Mouse (Mus musculus): ENCODE measurements around the gene Ftsj3. TPM values are rescaled to one million over a fixed set of nuclear protein-coding genes. Genes with fewer than 3 reads are reported as not detected.
"Not testable (repeated sequence)": the region's sequence is repeated elsewhere in the genome, so short reads cannot be mapped to it uniquely, and the experiment has no call there.

Ftsj3 gene
- total RNA-seq, 2 experiments from 2014 or later = 15.7 to 22.3 TPM

DNA sequence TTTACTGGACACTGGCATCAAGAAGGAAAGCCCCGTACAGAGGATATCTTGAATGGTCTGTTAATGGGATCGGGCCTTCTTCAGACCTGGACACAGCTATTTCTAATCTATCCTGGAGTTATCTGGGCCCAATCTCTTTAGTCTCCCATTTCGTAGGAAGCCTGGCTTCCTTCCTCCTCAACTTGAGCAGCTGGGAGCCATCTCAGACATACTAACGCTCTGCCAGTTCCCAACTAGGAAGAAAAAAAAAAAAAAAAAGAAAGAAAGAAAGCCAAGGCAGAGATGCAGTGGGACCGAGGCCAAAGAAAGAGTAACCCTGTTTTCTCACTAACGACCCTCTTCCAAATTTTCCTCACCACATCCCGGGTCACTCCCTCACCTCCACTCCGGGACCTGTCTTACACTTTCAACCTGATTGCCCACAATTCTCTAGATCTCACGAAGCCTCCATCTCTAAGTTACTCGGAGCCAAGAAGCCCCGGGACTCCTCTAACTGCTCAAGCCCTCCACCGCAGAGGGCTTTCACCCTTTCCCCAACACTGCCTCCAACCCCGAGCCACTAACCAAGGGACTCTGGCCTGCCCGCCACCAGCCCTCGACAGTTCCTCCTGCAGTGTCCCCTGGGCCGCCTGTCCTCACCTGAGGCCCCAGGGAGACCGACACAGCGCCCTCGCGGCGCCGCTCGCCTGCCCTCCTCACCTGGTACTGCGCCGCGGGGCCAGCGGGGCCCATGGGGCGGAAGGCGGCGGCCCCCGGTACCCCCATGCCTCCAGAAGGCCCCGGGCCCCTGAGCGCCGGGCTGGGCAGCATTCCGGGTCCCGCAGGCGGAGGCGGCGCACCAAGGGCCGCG is 16.1 kb upstream of the Ftsj3 start:
- DNase-seq = peak in 1 of 2 experiments; percentile 56

DNA sequence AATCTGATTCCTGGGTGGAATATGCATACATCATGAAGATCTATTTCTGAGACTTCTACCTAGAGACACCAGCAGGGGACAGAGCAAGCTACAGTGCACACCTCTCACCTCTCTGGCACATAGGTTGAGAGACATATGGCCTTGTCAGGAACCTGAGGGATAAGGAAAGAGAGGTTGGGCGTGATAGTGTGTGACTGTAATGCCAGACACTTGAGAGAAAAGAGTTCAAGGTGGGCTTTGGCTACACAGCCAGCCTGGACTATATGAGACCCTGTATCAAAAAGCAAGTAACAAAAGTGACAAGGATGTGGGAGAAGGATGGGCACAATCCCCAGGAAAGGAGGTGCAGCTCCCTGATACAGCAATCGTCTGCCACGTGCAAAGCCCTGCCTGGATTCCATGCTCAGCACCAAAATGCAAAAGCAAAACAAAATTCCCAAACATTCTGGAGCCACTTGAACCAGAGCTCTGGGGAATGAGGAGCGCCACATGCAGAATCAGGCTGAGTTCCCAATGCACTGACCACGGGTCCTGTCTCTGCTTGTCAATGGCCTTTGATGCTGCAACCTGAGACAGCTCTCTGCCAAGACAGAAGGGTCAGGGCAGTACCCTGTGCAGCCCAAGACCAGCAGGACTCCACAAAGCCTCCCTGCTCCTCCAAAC is 15.4 kb upstream of the Ftsj3 start:
- no peak for DNase-seq
- intact Hi-C loops (cut with DNase I) = no loop called here

More for the DNA sequence above, 16.1 kb upstream of the Ftsj3 start:
- intact Hi-C loops (cut with DNase I) = loop anchor here (2.0 kb wide), 1 partner anchor 15 kb away; the partner anchor contains the start of genes Ftsj3 and Psmc5

DNA sequence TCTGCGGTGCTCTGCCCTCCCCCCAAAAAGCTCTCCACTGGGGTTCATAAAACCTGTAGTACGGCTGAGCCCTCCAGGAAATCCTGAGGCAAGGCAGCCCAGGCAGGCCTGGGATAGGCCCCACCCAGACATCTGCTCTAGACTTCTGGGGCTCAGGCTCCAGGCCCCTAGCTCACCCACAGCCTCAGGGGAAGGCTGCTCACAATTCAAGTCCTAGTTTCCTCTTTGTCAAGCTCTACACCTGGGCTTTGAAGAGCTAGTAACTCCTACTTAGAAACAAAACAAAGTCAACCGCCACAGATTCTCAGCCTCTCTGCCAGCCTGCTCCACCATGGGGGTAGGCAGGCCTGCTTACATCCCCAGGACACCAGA is 13.2 kb upstream of the Ftsj3 start:
- peak in 1 of 2 experiments; percentile 43 for DNase-seq
- intact Hi-C loops (cut with DNase I) = no loop called here

DNA sequence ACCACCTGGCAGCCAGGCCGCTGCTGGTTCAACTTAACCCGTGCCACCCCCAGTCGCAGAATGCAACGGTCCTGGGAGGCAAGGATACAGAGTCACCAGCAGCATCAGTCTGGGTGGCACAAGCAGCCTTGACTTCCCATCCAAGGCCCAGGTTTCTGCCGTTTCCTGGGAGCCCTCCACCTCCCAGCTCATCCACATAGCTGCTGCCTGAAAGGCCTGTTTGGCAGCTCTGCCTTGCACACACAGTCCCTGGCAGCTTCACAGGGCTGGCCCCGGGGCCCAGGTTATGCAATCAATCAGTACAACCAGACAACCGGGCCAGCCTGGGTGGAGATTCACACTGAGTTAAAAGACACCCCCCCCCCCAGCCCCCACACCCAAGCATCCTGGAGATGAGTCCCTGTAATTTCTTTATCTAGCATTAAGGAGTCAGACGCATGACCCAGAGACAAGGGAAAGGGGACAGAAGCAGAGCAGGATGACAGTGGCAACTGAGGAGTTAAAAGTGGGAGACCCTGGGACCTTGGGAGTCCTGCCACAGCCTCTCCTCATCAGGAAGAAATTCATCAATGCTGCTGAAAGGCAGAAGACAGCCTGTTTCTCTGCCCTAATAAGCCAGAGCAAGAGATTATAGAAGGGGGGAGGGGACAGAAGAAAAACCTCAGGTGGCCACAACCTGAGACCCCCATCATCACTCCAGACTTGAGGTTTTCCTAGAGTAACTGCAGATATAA is 12.6 kb upstream of the Ftsj3 start:
- DNase-seq = peak; percentile 86 to 92
- intact Hi-C loops (cut with DNase I) = no loop called here

DNA sequence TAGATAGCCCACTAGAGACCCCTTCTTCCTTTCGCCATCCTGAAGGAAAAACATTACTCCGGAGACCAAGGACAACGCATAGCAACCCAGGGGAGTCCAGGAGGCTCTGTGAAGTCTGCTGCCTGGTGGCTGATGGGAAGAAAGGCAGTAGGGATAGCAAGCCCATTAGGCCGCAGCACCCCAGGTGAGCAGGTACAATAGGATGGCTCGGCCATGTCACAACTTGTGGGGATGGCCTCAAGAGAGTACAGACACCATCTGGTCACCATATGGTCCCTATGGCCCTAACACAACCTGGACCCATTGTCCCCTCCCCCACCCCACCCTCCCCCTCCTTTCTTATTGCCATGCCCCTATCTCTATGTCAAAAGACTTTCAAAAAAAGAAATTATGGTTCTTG is 12.0 kb upstream of the Ftsj3 start:
- intact Hi-C loops (cut with DNase I) = no loop called here
- no peak for DNase-seq

DNA sequence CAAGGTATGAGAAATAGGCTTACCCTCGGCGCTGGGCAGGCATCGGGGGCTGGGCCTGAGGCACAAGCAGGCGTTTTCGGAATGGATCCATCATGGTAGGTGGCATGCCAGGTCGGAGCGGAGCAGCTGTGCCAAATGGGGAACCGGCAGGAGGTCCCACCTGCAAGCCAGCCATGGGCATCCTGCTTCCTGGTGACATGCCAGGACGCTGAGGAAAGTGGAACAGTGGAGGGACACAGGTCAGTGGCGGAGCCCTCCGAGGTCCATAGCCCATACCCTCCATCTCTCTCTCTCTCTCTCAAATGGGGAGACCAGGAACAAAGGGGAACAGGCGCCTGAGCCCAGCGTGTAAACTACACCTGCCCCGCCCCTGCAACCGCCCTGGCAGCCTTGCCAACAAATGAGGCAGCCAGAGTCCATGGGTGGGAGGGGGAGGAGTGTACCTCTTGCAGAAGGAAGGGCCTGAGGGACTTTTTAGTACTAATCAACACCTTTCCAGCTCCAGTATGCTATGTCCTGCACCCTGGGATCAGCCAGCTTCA is 11.5 kb upstream of the Ftsj3 start:
- DNase-seq = peak in 1 of 2 experiments; percentile 57

DNA sequence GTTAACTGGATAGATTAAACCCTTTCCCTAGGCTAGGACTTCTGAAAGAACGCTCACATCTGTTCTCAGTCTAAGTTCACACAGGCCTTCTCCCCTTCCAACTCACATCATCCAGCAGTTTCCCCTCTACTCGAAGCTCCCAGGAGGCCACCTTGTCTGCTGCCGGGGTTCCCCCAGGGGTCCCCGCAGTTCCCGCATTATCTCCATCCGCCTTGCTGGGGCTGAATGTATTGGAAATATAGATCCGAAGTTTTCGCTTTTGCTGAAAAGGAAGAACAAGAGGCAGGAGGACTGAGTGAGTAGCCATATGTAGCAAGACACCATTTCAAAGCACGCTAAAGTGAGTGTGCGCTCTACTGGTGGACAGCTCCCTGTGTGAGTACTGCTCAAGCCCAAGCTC is 10.6 kb upstream of the Ftsj3 start:
- intact Hi-C loops (cut with DNase I) = no loop called here
- DNase-seq = no peak

More for the DNA sequence above, 11.5 kb upstream of the Ftsj3 start:
- intact Hi-C loops (cut with DNase I) = no loop called here

DNA sequence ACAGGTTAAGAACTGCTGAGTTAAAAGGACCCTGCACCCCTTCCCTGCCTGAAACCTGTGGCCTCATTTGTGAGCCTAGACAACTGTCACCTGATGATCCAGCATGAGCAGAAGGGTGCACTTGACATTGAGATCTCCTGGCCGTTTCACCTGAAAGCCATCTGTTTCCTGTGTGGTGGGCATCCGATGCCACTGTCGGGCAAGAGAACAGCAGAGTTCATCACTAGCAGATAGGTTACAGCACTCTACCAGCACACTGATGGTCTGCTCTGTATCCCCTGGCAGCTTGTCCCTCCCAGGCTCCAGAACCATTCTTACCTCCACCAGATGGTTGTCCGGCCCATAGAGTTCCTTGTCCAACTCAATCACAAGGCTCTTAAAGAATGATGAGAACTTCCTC is 9.7 kb upstream of the Ftsj3 start:
- intact Hi-C loops (cut with DNase I) = no loop called here
- DNase-seq = no peak

DNA sequence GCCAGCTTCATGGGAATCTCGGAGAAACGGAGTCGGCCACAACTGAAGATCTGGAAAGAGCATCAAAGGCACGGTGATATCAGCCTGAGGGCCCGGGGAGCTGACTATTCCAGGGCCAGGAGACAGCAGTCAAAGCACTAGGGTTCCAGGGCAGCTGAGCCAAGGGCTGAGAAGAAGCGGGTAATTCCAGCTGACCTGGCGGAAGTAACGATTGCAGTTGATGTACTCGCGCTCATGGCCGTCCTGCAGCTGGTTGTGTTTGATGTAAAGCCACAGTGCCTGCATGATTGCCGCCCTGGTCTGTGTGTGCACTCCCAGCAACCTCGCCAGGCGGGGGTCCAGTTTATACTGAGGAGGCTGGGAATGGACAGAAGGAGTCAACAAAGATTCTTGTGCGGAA is 9.1 kb upstream of the Ftsj3 start:
- no peak for DNase-seq
- intact Hi-C loops (cut with DNase I) = no loop called here

DNA sequence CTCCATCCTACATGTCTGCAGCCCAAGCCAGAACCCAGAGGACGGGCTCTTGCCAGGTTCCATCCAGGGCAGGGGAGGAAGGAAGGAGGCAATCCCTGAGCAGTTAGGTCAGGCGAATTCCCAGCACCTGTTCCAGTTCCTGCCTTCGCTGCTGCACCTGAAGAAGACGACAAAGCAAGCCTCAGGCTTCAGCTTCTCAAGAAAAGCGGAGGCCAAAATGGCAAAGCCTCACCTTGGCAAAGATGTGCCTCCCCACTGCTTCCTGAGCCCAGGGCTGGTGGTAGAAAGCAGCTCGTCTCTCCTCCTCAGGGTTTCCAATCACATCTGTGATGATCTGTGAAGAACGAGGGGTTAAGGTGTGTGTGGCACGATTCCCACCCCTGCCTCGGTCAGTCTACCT is 8.1 kb upstream of the Ftsj3 start:
- DNase-seq = no peak

DNA sequence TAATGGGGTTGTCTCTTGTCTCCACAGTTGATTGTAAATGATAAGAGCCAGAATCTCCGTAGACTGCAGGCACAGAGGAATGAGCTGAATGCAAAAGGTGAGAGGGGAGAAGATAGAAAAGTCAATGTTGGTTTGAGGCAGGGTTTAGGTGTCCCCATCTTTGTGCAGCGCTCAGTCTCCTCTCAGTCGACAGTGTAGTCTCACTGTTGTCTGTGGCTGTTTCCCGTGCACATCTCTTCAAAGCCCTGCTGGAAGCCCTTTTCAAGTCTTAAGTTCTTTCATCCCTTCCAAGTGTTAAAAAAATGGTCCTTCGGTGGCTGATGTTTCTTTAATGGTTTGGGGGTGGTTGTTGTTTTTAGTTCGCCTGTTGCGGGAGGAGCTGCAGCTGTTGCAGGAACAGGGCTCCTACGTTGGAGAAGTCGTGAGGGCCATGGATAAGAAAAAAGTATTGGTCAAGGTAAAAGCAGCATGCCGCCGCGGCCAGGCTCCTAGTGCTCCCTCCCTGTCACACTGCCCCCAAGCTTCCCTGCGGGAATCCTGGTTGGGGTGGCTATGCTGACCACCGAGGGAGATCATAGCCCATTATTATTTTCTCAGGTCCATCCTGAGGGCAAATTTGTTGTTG is 5.1 kb upstream of the Ftsj3 start:
- DNase-seq = no peak
- intact Hi-C loops (cut with DNase I) = no loop called here

More for the DNA sequence above, 8.1 kb upstream of the Ftsj3 start:
- intact Hi-C loops (cut with DNase I) = no loop called here

DNA sequence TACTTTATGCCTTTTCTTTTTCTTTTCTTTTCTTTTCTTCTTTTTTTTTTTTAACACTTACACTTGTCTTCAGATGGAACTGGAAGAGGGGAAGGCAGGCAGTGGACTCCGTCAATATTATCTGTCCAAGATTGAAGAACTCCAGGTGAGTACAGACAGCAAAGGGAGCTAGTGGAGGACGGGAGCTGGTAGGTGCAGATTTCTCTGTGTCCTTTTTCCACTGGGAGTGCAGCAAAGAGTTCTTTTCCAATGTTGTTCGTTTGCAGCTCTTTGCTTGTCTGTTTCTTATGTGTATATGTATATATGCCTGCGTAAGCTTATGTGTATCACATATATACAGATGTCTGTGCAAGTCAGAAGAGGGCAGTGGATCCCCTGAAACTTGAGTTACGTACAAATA is 896 bp upstream of the Ftsj3 start:
- no peak for DNase-seq
- intact Hi-C loops (cut with DNase I) = loop anchor here (2.0 kb wide), 1 partner anchor 16 kb away; the partner anchor contains the start of gene Smarcd2

DNA sequence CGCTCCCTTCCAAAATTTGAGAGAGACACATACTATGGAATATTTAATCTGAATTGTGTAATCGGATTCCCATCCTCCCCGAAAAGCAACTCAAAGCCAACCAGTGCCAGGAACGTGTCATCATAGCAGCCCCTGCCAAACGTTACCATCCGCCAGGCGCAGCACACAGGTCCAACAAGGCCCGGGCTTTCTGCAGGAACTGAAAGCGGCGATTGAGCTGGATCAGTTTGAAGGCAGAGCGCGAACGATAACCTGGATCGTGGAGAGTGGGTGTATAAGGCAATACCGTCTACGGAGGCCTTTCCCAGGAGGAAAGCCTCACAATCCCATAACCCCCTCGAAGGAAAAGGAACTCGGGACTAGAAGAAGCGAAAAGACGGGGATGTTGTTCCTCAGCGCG is 705 bp downstream of the Ftsj3 start:
- intact Hi-C loops (cut with DNase I) = no loop called here
- no peak for DNase-seq

DNA sequence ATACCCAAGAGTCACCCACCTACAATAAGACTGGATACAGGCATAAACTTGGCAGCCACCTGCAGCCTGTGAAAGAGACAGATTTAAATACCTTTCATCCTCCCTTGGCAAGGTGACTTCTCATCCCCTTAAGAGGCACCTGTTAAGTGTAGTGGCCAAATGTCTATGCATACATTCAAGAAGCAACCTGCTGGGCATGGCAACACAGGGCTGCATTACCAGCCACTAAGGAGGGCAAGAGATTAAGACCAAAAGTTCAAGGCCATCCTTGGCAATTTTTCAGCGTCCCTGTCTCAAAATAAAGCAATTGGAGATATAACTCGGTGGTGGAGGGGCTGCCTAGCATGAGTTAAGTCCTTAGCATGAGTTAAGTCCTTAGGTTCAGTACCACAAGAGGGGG is 1.1 kb downstream of the Ftsj3 start:
- no peak for DNase-seq
- intact Hi-C loops (cut with DNase I) = no loop called here

DNA sequence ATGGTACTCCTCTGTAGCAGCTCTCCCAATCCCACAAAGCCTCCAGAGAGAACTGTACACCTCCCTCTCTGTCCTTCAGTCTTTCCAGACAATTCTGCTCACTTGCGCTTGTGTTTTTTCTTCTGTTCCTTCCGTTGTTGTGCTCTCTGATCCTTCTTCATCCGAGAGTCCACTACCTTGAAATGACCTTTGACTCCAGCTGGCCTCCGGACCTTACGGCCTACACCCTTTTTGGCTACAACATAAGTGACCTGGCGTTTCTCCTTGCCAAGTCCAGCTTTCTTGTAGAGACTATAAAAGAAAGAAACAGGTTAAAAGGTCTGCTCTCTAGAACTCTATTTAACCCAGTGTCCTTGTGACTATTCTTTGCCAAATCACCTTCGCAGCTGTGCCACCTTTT is 6.6 kb downstream of the Ftsj3 start:
- no peak for DNase-seq
- intact Hi-C loops (cut with DNase I) = no loop called here

DNA sequence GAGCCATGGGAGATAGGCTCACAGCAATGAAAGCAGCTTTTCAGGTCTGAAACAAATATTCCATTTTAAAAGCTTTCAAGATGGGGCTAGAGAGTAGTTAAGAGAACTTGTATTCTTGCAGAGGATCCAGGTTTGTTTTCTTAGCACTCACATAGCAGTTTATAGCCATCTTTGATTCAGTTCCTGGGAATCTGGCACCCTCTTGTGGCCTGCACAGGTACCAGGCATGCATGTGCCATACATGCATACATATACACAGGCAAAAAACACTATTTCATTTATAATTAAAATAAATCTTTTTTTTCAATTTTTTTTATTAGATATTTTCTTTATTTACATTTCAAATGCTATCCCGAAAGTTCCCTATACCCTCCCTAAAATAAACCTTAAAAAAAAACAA is 9.0 kb downstream of the Ftsj3 start:
- no peak for DNase-seq
- intact Hi-C loops (cut with DNase I) = loop anchor here (2.0 kb wide), 1 partner anchor 18 kb away; no protein-coding TSS in a partner anchor

DNA sequence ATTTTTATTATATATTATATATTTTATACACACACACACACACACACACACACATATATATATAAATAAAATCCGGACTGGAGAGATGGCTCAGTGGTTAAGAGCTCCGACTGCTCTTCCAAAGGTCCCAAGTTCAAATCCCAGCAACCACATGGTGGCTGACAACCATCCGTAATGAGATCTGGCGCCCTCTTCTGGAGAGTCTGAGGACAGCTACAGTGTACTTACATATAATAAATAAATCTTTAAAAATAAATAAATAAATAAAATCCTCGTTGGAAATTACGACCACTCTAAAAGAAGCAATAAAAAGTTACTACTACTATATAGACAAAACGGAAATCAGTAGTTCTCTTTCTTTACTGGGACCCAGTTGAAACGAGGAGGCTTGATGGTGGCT is 21.9 kb downstream of the Ftsj3 start:
- intact Hi-C loops (cut with DNase I); DNase-seq: not testable (repeated sequence)

DNA sequence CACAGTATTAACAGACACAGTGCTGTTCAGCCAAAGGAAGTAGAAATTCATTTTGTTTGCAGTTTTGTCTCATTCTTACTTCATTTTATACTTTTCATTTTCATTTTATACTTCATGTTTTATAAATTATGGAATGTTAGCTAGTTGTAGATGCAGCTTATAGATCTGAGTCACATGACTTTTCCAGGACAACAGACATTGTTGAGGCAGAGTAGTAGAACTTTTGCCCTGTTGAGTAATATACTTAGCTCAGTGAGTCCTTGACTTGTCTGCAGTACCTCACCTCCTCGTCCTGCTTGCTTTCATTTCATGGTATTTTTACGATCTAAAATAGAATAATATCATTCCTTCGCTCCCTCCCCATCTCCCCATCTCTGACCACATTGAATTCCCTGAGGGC is 35.3 kb downstream of the Ftsj3 start:
- intact Hi-C loops (cut with DNase I) = no loop called here
- DNase-seq = no peak

DNA sequence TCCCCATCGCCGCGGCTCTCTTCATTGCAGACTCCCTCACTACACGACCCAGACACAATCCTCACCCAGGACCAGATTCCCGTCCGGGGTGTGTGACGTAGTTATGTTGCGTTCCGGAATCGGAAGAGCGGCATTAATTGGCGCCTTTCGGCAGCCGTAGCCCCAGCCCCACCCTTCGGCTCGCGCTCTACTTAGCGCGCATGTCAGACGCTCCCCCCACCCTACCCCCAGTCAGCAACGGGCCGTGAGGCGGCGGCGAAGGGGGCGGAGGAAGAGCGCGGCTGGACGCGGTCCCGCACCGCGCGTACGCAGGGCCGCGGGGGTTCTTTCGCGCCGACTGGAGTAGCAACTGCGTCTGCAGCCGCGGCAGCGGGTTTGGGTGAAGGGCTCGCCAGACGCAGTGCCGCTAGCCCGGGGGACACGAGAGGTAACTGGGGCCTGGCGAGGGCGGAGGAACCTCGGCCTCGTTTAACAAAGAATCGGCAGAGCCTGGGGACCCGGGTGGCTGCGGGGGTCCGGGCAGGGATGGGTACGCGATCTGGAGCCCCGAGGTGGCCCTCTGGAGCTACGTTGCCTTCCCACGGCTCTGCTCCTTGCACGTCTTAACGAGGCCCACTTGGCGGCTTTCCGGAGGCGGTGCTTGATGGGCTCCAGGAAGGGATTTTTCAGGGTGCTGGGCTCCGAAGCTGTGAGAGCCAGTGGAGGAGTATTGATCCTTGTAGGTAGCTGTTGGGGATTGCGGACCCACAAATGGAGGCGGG is 39.0 kb downstream of the Ftsj3 start, which contains the start of gene Ddx42:
Gene Ddx42, plus strand, starts transcription at position 197 of the 761 bp plus-strand sequence.
- DNase-seq = peak; percentile 82 to 88
- intact Hi-C loops (cut with DNase I) = no loop called here

Measured in gastrocnemius, postnatal 36 days (tissue).